Mouse (Mus musculus): Measurements from ENCODE around the gene Prtn3. TPM values are rescaled to one million over a fixed set of nuclear protein-coding genes. Genes with fewer than 3 reads are reported as not detected.

The Prtn3 gene
- polyA plus RNA-seq, 1 experiment, result 18.0 TPM

- TF ChIP-seq CTCF (IDR thresholded peaks at IDR 0.05; ENCODE audit: borderline replicate concordance, extremely low read depth, insufficient read depth, insufficient read length) (no peak), POLR2A (IDR thresholded peaks at IDR 0.05; ENCODE audit: borderline replicate concordance, extremely low read depth, insufficient read depth, insufficient read length, poor library complexity, severe bottlenecking) (no peak)
- DNase-seq (ENCODE audit: low read depth), result peak; percentile 63
These were observed 30.8 kb upstream of the Prtn3 start for GRCm38 (mm10) chr10:79843476-79843875.

GRCm38 (mm10) chr10:79846553-79846952, 27.7 kb upstream of the Prtn3 start:
- no peak for DNase-seq (ENCODE audit: low read depth)
- no peak for TF ChIP-seq CTCF (IDR thresholded peaks at IDR 0.05; ENCODE audit: borderline replicate concordance, extremely low read depth, insufficient read depth, insufficient read length)
- no peak for TF ChIP-seq POLR2A (IDR thresholded peaks at IDR 0.05; ENCODE audit: borderline replicate concordance, extremely low read depth, insufficient read depth, insufficient read length, poor library complexity, severe bottlenecking)

GRCm38 (mm10) chr10:79849941-79850628, 24.2 kb upstream of the Prtn3 start:
- TF ChIP-seq POLR2A (IDR thresholded peaks at IDR 0.05; ENCODE audit: borderline replicate concordance, extremely low read depth, insufficient read depth, insufficient read length, poor library complexity, severe bottlenecking), result no peak
- TF ChIP-seq CTCF (IDR thresholded peaks at IDR 0.05; ENCODE audit: borderline replicate concordance, extremely low read depth, insufficient read depth, insufficient read length), result no peak

GRCm38 (mm10) chr10:79851653-79852052, 22.6 kb upstream of the Prtn3 start:
- TF ChIP-seq CTCF (IDR thresholded peaks at IDR 0.05; ENCODE audit: borderline replicate concordance, extremely low read depth, insufficient read depth, insufficient read length) (no peak), POLR2A (IDR thresholded peaks at IDR 0.05; ENCODE audit: borderline replicate concordance, extremely low read depth, insufficient read depth, insufficient read length, poor library complexity, severe bottlenecking) (no peak)
- no peak for DNase-seq (ENCODE audit: low read depth)

More at GRCm38 (mm10) chr10:79849941-79850628, 24.2 kb upstream of the Prtn3 start:
- DNase-seq (ENCODE audit: low read depth), result no peak

- no peak for TF ChIP-seq CTCF (IDR thresholded peaks at IDR 0.05; ENCODE audit: borderline replicate concordance, extremely low read depth, insufficient read depth, insufficient read length)
- TF ChIP-seq POLR2A (IDR thresholded peaks at IDR 0.05; ENCODE audit: borderline replicate concordance, extremely low read depth, insufficient read depth, insufficient read length, poor library complexity, severe bottlenecking), result no peak
- no peak for DNase-seq (ENCODE audit: low read depth)
These were observed 22.0 kb upstream of the Prtn3 start for GRCm38 (mm10) chr10:79852107-79852789.

GRCm38 (mm10) chr10:79852827-79853226, 21.4 kb upstream of the Prtn3 start:
- TF ChIP-seq POLR2A (IDR thresholded peaks at IDR 0.05; ENCODE audit: borderline replicate concordance, extremely low read depth, insufficient read depth, insufficient read length, poor library complexity, severe bottlenecking) (no peak), CTCF (IDR thresholded peaks at IDR 0.05; ENCODE audit: borderline replicate concordance, extremely low read depth, insufficient read depth, insufficient read length) (no peak)
- DNase-seq (ENCODE audit: low read depth), result no peak

- peak; percentile 97 for DNase-seq (ENCODE audit: low read depth)
- TF ChIP-seq POLR2A (IDR thresholded peaks at IDR 0.05; ENCODE audit: borderline replicate concordance, extremely low read depth, insufficient read depth, insufficient read length, poor library complexity, severe bottlenecking), result no peak
- no peak for TF ChIP-seq CTCF (IDR thresholded peaks at IDR 0.05; ENCODE audit: borderline replicate concordance, extremely low read depth, insufficient read depth, insufficient read length)
These were observed 20.9 kb upstream of the Prtn3 start for GRCm38 (mm10) chr10:79853392-79853791.

- DNase-seq (ENCODE audit: low read depth), result peak; percentile 100
- TF ChIP-seq POLR2A (IDR thresholded peaks at IDR 0.05; ENCODE audit: borderline replicate concordance, extremely low read depth, insufficient read depth, insufficient read length, poor library complexity, severe bottlenecking), result peak; percentile 67; the same call in 1 of the 2 replicates
- no peak for TF ChIP-seq CTCF (IDR thresholded peaks at IDR 0.05; ENCODE audit: borderline replicate concordance, extremely low read depth, insufficient read depth, insufficient read length)
These were observed 20.1 kb upstream of the Prtn3 start, which contains the start of gene Ptbp1 for GRCm38 (mm10) chr10:79853860-79854795. Gene Ptbp1 (plus strand): TSS chr10:79854427.

GRCm38 (mm10) chr10:79854801-79855541, 19.3 kb upstream of the Prtn3 start:
- no peak for TF ChIP-seq CTCF (IDR thresholded peaks at IDR 0.05; ENCODE audit: borderline replicate concordance, extremely low read depth, insufficient read depth, insufficient read length)
- no peak for TF ChIP-seq POLR2A (IDR thresholded peaks at IDR 0.05; ENCODE audit: borderline replicate concordance, extremely low read depth, insufficient read depth, insufficient read length, poor library complexity, severe bottlenecking)
- DNase-seq (ENCODE audit: low read depth), result peak; percentile 88

- no peak for TF ChIP-seq POLR2A (IDR thresholded peaks at IDR 0.05; ENCODE audit: borderline replicate concordance, extremely low read depth, insufficient read depth, insufficient read length, poor library complexity, severe bottlenecking)
- no peak for TF ChIP-seq CTCF (IDR thresholded peaks at IDR 0.05; ENCODE audit: borderline replicate concordance, extremely low read depth, insufficient read depth, insufficient read length)
- peak; percentile 61 for DNase-seq (ENCODE audit: low read depth)
These were observed 18.6 kb upstream of the Prtn3 start for GRCm38 (mm10) chr10:79855558-79856184.

Data from brain, embryonic 14.5 days (tissue).